Mouse (Mus musculus): ENCODE data around the gene Retnlg. TPM values are rescaled to one million over a fixed set of nuclear protein-coding genes. Genes with fewer than 3 reads are reported as not detected.
"Not testable (repeated sequence)": the region's sequence is repeated elsewhere in the genome, so short reads cannot be mapped to it uniquely, and the experiment has no call there.

Gene Retnlg
- 0.32 and 0.34 TPM in 2 replicates for polyA plus RNA-seq (2015; fragmentation: Nextera tagmentation; extraction: Ambion mirVana)

GRCm38 (mm10) chr16:48872321-48872720, at the start of gene Retnlg:
TSS of gene Retnlg (plus strand) at chr16:48872621.
- 93% methylated on average over 4 of the region's 4 CpGs for WGBS
- no peaks in the 10 kb centered on the region for H3K27me3 ChIP-seq
- H3K36me3 ChIP-seq: no peaks in the 10 kb centered on the region
- H3K4me3 ChIP-seq: no peak within 1 kb of the TSS
- H3K9me3 ChIP-seq: no peaks in the 10 kb centered on the region
- H3K4me2 ChIP-seq (replicated peaks): no peak within 1 kb of the TSS
- H3K27ac ChIP-seq (replicated peaks): no peak within 1 kb of the TSS
- no peaks in the 10 kb centered on the region for H3K4me1 ChIP-seq
- no peak for ATAC-seq (replicated peaks)
- H3K9ac ChIP-seq (replicated peaks): no peak within 1 kb of the TSS

- 89% methylated on average over 3 of the region's 3 CpGs for WGBS
- Histone ChIP-seq H3K27me3 (no peaks in the 10 kb centered on the region), H3K36me3 (no peaks in the 10 kb centered on the region), H3K27ac (replicated peaks) (no peak overlapping the region), H3K4me1 (no peaks in the 10 kb centered on the region), H3K4me3 (no peak overlapping the region), H3K9me3 (no peaks in the 10 kb centered on the region), H3K4me2 (replicated peaks) (no peak overlapping the region), H3K9ac (replicated peaks) (no peak overlapping the region)
- no peak for ATAC-seq (replicated peaks)
Observed at GRCm38 (mm10) chr16:48826474-48826873, 45.9 kb upstream of the Retnlg start.

DNA sequence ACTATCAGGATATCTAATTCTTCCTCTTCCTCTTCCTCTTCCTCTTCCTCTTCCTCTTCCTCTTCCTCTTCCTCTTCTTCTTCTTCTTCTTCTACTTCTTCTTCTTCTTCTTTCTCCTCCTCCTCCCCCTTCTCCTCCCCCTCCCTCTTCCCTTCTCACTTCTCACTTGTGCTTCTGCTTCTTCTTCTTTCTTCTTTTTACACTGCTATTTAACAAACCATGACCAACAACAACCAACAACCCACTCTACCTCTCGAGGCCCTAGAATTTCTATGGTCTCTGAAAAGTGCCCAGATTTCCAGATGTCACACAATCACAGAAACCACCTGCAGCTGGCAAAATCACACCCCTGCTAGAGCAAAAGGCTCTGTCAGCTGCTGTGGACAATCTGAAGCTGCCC, 44.8 kb upstream of the Retnlg start:
- H3K36me3 ChIP-seq: no peaks in the 10 kb centered on the region
- no peaks in the 10 kb centered on the region for H3K27me3 ChIP-seq
- H3K9me3 ChIP-seq: no peaks in the 10 kb centered on the region
- WGBS: 75% methylated on average over 1 of the region's 1 CpGs
- no peak overlapping the region for H3K27ac ChIP-seq (replicated peaks)
- H3K4me1 ChIP-seq: no peaks in the 10 kb centered on the region
- no peak for ATAC-seq (replicated peaks)
- no peak overlapping the region for H3K9ac ChIP-seq (replicated peaks)
- no peak overlapping the region for H3K4me3 ChIP-seq
- H3K4me2 ChIP-seq (replicated peaks): no peak overlapping the region

- H3K27me3 ChIP-seq: no peaks in the 10 kb centered on the region
- no peaks in the 10 kb centered on the region for H3K36me3 ChIP-seq
- H3K9ac ChIP-seq (replicated peaks): no peak overlapping the region
- H3K4me1 ChIP-seq: no peaks in the 10 kb centered on the region
- no peaks in the 10 kb centered on the region for H3K9me3 ChIP-seq
- H3K27ac ChIP-seq (replicated peaks): no peak overlapping the region
- no peak overlapping the region for H3K4me3 ChIP-seq
- no peak for ATAC-seq (replicated peaks)
- WGBS: 83% methylated on average over 4 of the region's 4 CpGs
- no peak overlapping the region for H3K4me2 ChIP-seq (replicated peaks)
Observed at GRCm38 (mm10) chr16:48829060-48829459, 43.4 kb upstream of the Retnlg start.

GRCm38 (mm10) chr16:48832055-48832454, 40.4 kb upstream of the Retnlg start:
- 90% methylated on average over 8 of the region's 8 CpGs for WGBS
- H3K36me3 ChIP-seq: no peaks in the 10 kb centered on the region

GRCm38 (mm10) chr16:48833626-48834025, 38.8 kb upstream of the Retnlg start:
- not testable (repeated sequence) for H3K9ac ChIP-seq (replicated peaks); H3K27ac ChIP-seq (replicated peaks); H3K27me3 ChIP-seq; H3K4me2 ChIP-seq (replicated peaks); H3K9me3 ChIP-seq; H3K36me3 ChIP-seq; ATAC-seq (replicated peaks); H3K4me1 ChIP-seq; H3K4me3 ChIP-seq
- WGBS: 62% methylated on average over 1 of the region's 1 CpGs

More at GRCm38 (mm10) chr16:48832055-48832454, 40.4 kb upstream of the Retnlg start:
- H3K9me3 ChIP-seq: no peaks in the 10 kb centered on the region
- no peak overlapping the region for H3K9ac ChIP-seq (replicated peaks)
- H3K4me2 ChIP-seq (replicated peaks): no peak overlapping the region
- no peaks in the 10 kb centered on the region for H3K4me1 ChIP-seq
- no peak overlapping the region for H3K27ac ChIP-seq (replicated peaks)
- ATAC-seq (replicated peaks): no peak
- no peaks in the 10 kb centered on the region for H3K27me3 ChIP-seq
- H3K4me3 ChIP-seq: no peak overlapping the region

- no peak for ATAC-seq (replicated peaks)
- Histone ChIP-seq H3K36me3 (no peaks in the 10 kb centered on the region), H3K9me3 (no peaks in the 10 kb centered on the region), H3K27me3 (no peaks in the 10 kb centered on the region), H3K4me2 (replicated peaks) (no peak within 1 kb of the TSS), H3K4me3 (no peak within 1 kb of the TSS), H3K27ac (replicated peaks) (no peak within 1 kb of the TSS), H3K9ac (replicated peaks) (no peak within 1 kb of the TSS), H3K4me1 (no peaks in the 10 kb centered on the region)
- WGBS: 85% methylated on average over 3 of the region's 3 CpGs
Observed at GRCm38 (mm10) chr16:48842266-48842665, 30.2 kb upstream of the Retnlg start, which contains the start of gene Retnla. TSS of gene Retnla (plus strand) at chr16:48842551.

DNA sequence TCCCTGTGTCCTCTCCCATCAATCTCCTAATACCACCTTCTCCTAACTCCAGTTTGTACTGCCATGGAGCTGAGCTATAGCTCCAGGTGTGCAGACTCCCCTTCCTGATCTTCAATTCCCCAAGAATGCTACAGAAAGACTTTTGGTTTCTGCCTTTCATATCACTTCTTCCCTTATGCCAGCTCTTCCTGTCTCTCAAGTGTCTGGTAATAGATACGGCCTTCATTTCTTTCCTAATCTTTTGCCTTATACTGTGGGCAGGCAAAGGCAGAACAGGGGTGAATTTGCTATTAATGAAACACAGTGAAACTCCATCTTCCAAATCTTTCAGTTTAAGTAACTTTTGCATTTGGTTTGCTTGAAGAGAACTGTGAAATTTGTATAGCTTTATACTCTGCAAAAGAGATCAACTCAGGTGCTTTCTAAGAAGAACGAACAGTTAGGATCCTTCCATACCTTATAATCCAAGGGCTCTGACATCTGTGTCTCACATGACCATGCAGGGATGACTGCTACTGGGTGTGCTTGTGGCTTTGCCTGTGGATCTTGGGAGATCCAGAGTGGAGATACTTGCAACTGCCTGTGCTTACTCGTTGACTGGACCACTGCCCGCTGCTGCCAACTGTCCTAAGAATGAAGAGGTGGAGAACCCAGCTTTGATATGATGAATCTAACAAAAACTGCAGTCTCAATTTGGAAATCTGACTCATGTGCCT, 28.6 kb upstream of the Retnlg start:
- Histone ChIP-seq H3K4me3 (no peak overlapping the region), H3K9me3 (no peaks in the 10 kb centered on the region), H3K27me3 (no peaks in the 10 kb centered on the region), H3K36me3 (no peaks in the 10 kb centered on the region), H3K9ac (replicated peaks) (no peak overlapping the region), H3K4me2 (replicated peaks) (no peak overlapping the region), H3K4me1 (no peaks in the 10 kb centered on the region), H3K27ac (replicated peaks) (no peak overlapping the region)
- WGBS: 94% methylated on average over 4 of the region's 4 CpGs
- no peak for ATAC-seq (replicated peaks)

DNA sequence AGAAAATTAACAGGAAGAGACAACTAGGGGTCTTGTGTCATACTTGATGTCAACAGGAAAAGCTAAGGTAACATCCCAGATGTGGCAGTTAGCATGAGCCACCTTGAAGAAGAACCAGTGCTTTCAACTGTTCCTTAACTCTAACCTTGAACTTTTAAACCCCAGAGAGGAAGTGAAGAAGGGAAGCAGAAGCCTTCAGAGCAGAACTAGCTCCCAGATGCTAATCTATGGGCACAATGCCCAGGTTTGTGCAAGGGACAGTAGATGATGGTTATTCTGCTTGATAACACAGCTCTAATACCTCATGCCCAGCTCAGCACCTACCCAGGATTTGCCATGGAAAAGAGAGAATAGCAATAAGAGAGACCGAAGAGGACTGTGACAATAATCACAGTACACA, 7.4 kb upstream of the Retnlg start:
- not testable (repeated sequence) for H3K36me3 ChIP-seq; H3K27me3 ChIP-seq; H3K4me2 ChIP-seq (replicated peaks); ATAC-seq (replicated peaks); H3K4me1 ChIP-seq; H3K9ac ChIP-seq (replicated peaks); H3K4me3 ChIP-seq; H3K9me3 ChIP-seq; H3K27ac ChIP-seq (replicated peaks)
- 93% methylated on average over 1 of the region's 1 CpGs for WGBS

DNA sequence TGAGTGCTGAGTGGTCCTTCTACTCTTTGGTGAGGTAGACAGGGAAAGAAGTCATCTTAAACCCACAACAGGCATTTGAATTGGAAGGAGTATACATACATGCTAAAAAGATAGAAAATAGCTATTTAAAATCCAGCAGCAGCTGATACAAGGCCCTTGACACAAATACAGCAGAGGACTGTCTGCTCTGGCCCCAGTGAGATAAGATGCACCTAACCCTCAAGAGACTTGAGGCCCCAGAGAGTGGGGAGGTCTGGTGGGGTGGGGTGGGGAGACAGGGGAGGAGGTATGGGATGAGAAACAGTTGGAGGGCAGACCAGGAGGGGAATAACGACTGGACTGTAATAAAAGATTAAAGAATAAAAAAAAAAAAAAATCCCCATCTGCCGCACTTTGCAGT, 4.7 kb upstream of the Retnlg start:
- H3K27me3 ChIP-seq: no peaks in the 10 kb centered on the region
- H3K9me3 ChIP-seq: no peaks in the 10 kb centered on the region
- H3K27ac ChIP-seq (replicated peaks): no peak overlapping the region
- H3K36me3 ChIP-seq: no peaks in the 10 kb centered on the region
- ATAC-seq (replicated peaks): no peak
- H3K4me3 ChIP-seq: no peak overlapping the region
- 66% methylated on average over 2 of the region's 2 CpGs for WGBS
- H3K9ac ChIP-seq (replicated peaks): no peak overlapping the region
- H3K4me2 ChIP-seq (replicated peaks): no peak overlapping the region
- H3K4me1 ChIP-seq: no peaks in the 10 kb centered on the region

GRCm38 (mm10) chr16:48868663-48869062, 3.8 kb upstream of the Retnlg start:
- H3K27me3 ChIP-seq: no peaks in the 10 kb centered on the region
- no peak overlapping the region for H3K4me3 ChIP-seq
- no peak overlapping the region for H3K4me2 ChIP-seq (replicated peaks)
- H3K36me3 ChIP-seq: no peaks in the 10 kb centered on the region
- H3K9me3 ChIP-seq: no peaks in the 10 kb centered on the region
- 92% methylated on average over 1 of the region's 1 CpGs for WGBS
- H3K4me1 ChIP-seq: no peaks in the 10 kb centered on the region
- ATAC-seq (replicated peaks): no peak
- H3K9ac ChIP-seq (replicated peaks): no peak overlapping the region
- no peak overlapping the region for H3K27ac ChIP-seq (replicated peaks)

DNA sequence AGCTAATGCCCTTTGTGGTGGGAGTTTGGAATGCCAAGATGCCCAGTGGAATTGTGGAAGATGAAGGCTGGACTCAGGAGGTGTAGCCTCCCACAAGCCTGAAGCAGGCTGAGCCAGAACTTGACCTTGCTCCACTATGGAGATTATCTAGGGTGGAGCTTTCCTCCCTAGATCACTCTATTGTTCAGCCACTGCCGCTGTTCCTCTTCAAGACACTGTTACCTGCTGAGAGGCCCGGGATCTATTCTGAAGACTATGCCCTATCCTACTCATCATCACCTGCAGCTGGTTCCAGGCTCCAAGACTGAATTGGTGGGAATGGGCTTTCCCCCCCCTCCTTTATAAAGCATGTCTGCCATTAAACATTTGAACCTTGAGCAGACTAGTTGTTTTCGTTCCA, 2.8 kb upstream of the Retnlg start:
- no peak overlapping the region for H3K9ac ChIP-seq (replicated peaks)
- H3K27ac ChIP-seq (replicated peaks): no peak overlapping the region
- WGBS: 70% methylated on average over 3 of the region's 3 CpGs
- no peaks in the 10 kb centered on the region for H3K36me3 ChIP-seq
- ATAC-seq (replicated peaks): no peak
- no peak overlapping the region for H3K4me2 ChIP-seq (replicated peaks)
- H3K4me3 ChIP-seq: no peak overlapping the region
- H3K9me3 ChIP-seq: no peaks in the 10 kb centered on the region
- H3K27me3 ChIP-seq: no peaks in the 10 kb centered on the region
- no peaks in the 10 kb centered on the region for H3K4me1 ChIP-seq

- H3K4me1 ChIP-seq: no peaks in the 10 kb centered on the region
- no peak overlapping the region for H3K4me2 ChIP-seq (replicated peaks)
- no peak overlapping the region for H3K9ac ChIP-seq (replicated peaks)
- H3K4me3 ChIP-seq: no peak overlapping the region
- H3K36me3 ChIP-seq: no peaks in the 10 kb centered on the region
- 88% methylated on average over 1 of the region's 1 CpGs for WGBS
- no peaks in the 10 kb centered on the region for H3K9me3 ChIP-seq
- H3K27ac ChIP-seq (replicated peaks): no peak overlapping the region
- H3K27me3 ChIP-seq: no peaks in the 10 kb centered on the region
- ATAC-seq (replicated peaks): no peak
Observed at GRCm38 (mm10) chr16:48871754-48872153, 667 bp upstream of the Retnlg start.

Measured in forebrain, embryonic 15.5 days (tissue).